Mouse (Mus musculus): Measurements from ENCODE around the gene Odf4.
"Not testable (repeated sequence)": the region's sequence is repeated elsewhere in the genome, so short reads cannot be mapped to it uniquely, and the experiment has no call there.

Gene Odf4

DNA sequence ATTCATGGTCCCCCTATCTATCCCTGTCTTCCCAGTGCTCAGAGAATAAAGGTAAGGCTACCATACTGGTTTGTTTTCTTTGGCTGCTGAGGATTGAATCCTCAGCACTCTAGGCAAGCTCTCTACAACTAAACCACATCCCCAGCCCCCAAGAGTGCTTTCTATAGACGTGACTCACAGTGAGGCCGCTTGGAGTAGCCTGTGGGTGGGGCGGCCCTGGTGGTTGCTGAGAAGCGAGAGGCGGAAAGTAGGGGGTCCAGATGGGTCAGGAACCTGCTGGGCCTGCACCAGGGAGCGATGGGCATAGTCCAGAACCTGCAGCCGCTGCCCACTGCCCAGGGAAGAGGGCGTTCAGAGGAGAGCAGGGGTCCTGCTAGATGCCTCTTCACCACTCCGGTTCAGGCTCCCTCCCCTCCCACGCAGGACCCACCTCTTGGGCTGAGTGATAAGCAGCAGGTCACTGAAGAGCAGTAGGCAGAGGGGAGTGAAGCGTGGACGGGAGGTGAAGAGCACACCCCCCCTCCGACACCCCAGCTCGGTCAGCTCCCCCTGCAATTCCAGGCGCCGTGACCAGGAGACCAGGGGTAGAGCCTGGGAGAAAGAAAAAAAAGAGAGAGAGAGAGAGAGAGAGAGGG lies 20.0 kb upstream of the Odf4 start:
- in situ Hi-C loops (cut with MboI, MseI), result no loop called here

DNA sequence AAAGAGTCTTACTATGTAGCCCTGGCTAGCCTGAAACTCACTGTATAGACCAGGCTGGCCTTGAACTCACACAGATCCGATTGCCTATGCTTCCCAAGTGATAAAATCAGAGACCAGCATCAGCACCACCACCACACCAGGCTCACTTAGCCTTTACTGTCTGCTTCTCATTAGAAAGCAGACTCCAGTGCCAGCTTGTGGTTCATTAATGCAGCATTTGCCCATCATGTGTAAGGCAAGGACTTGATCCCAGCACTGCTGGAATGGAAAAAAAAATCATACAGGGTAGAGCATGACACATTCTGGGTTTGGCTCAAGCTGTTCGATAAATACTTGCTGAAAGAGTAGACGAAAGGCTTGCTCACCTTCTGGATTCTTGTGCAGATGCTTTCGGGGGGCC lies 19.1 kb upstream of the Odf4 start:
- in situ Hi-C loops (cut with MboI, MseI), result no loop called here

DNA sequence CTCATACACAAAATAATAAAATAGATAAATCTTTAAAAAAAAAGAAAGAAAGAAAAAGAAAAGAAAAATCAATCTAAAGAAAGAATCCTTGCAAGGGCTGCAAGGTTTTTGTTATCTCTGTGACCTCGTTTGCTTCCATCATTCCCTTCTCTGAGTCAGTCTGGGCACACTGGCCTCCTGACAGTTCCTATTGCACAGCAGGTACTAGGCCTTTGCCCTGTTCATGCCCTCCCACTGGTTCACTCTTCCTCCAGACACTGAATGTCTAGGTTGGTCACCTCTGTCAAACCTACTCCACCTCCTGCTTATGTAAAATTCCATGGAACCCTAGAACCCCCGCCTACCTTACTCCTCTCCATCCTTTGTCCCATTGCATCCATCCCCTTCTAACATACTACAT lies 18.4 kb upstream of the Odf4 start:
- in situ Hi-C loops (cut with MboI, MseI), result no loop called here

DNA sequence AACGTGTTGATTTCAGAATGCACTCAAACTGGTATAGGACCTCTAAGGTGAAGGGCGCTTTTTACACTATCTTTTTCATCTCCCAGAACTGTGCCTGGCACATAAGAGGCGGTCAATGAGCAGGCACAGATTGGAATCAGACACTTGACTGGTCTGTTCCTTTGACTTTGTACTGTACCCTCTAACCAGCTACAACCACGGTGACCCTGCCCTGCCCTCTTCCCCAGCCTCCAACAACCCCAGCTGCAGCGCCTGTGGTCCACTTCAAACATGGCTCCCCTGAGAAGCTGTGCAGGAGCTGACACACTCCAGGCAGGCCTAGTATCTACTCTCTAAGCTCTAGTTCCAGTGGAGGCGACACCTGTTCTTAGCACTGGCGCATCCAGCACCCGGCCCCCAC lies 15.8 kb upstream of the Odf4 start:
- in situ Hi-C loops (cut with MboI, MseI), result no loop called here

DNA sequence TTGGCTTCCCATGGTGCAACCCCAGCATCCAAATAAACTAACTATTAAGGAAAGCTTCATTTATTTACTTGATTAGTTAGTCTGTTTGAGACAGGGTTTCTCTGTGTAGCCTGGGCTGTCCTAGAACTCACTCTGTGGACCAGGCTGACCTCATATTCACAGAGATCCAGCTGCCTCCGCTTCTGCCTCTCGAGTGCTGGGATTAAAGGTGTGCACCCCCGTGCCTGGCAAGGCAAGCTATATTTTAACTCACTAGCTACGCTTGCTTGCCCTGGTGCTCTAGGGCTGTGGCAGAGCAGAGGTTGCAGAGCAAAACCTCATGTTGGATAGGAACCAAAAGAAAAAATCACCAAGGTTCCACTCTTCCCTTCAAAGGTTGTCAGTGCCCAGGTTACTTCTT lies 13.6 kb upstream of the Odf4 start:
- in situ Hi-C loops (cut with MboI, MseI), result no loop called here

DNA sequence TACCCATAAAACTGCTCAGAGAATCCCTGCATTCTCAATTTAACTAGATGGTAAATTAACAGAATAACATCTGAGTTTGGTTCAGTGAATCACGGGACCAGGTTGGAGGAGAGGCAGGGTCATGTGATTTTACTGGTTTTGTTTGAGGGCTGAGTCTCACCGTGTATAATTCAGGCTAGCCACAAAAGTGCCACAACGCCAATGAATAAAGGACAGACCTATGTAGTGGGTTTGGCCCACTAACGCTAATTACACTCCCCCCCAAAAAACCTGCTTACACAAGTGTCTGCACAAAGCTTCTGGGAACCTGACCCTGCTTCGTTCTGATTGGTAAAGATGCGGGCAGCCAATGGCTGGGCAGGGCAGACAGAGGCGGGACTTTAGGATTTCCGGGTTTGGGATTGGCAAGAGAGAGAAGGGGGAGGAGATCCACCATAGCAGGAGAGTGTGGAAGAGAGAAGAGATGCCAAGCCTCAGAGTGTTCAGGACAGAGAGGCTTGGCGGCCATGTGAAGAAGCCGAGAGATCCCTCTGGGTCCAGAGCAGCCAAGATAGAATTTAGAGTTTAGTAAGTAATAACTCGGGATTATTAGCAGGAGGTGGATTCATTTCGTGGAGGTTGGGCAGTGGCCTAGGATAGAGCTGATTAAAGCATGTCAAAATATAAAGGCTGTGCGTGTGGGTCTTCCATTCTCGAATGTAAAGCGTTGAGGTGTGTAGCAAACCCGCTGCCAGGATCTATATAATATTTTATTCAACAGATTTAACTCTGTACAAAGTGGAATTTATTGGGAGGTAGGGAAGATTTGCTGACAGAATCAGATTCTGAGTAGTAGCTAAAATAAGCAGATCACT lies 12.8 kb upstream of the Odf4 start:
- in situ Hi-C loops (cut with MboI, MseI), result no loop called here

DNA sequence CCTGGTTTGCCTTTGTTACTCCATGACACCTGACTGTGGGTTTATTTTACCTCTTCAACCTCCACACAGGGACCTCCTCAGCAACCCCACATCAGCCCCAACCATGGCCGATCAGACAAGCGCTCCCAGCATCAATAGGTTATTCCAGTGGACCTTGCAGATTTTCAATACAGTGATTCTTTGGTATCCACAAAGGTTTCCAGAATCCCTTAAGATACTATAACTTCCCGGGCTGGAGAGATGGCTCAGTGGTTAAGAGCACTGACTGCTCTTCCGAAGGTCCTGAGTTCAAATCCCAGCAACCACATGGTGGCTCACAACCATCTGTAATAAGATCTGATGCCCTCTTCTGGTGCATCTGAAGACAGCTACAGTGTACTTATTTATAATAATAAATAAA lies 10.1 kb upstream of the Odf4 start:
- in situ Hi-C loops (cut with MboI, MseI), result not testable (repeated sequence)

DNA sequence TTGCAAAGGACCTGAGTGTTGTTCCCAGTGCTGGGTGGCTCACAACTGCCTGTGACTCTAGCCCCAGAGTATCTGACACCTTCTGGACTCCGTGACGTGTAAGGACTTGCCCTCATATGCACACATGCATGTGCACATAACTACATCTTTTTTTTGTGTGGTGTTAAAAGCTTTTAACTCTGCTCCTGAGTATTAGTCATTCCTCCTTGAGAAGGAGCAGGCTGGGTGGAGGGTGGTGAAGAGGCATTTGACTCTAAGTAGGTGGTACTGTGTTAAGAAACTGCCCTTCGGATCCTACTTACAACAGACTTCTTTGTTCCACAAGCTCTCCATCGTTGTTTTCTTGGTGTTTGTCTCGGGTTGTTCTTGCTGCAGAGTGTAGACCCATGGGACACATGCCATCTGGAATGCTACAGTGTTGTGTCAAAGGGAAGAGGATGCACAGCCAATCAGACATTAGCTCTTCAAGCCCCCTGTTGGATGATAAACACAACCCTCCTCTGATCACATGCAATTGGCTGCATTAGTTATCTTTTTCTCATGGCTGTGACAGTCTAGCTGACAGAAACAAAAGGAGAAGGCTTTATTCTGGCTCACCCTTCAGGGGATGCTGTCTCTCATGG lies 7.1 kb upstream of the Odf4 start:
- in situ Hi-C loops (cut with MboI, MseI), result no loop called here

DNA sequence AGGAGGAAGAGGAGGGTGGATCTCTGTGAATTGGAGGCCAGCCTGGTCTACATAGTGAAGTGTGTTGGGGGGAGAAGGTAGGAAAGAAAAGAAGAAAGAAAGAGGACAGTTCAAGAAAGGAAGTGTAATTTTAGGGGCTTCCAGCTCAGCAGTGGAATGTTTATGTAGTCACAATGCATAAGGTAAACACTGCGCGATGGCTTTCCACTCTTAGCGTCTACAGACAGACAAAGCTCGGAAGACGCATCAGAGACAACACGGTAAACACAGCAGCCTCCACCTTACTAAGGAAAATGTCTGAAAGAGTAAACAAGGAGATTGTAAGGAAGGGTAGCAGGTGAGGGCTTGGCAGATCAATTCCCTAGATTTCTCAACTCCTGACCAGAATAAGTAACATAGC lies 3.1 kb upstream of the Odf4 start:
- in situ Hi-C loops (cut with MboI, MseI), result no loop called here

DNA sequence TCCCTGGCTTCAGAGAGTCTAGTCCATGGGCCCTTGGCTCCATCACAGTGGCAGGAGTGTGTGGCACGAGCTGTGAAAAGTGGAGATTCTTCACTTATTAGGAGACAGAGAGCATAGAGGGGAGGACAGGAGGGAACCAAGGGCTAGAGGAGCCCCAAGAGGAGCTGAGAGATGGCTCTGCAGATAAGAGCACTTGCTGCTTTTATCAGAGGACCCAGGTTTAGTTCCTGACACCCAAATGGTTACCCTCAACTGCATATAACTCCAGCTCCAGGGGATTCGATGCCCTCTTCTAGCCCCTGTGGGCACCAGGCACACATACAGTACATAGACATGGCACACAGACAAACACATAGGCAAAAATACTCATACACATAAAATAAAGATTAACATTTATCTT lies 2.1 kb downstream of the Odf4 start:
- in situ Hi-C loops (cut with MboI, MseI), result no loop called here

DNA sequence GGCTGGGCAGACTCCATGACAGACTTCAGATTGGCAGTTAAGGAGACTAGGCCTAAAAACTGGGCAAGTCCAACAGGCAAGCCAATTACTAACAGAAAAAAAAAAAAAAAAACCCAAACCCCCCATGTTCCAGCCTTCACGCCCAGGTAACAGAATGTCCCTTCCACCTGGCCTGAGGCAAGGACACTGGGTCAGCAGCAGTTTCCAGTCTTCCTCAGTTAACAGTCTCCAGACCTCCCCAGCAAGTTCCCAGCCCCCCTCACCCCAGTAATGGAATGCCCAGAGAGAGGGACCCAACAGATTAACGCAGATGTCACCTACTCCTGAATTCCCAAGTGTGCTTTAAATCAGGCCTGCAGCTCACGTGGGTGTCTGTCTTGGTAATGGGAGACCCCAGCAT lies 3.7 kb downstream of the Odf4 start:
- in situ Hi-C loops (cut with MboI, MseI), result no loop called here

DNA sequence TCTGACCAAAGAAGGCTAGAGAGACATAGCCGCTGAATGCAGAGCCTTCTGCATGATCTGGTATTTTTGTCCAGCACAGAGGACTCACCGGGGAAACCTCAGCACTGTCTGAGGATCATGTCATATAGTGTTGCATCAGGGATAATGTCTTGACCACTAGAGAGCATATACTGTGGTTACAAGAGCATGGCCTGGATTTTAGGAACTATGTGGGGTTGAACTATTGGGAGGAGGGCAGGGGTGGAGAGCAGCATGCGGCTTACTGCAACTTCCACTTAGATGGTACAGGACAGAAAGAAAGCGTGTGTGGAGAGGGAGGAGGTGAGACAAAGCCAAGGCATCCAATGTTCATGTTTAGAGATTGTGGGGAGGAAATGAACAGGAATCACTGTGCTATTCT lies 12.3 kb downstream of the Odf4 start:
- in situ Hi-C loops (cut with MboI, MseI), result loop anchor here (5.0 kb wide), 1 partner anchor 38 kb away; no protein-coding TSS in a partner anchor

DNA sequence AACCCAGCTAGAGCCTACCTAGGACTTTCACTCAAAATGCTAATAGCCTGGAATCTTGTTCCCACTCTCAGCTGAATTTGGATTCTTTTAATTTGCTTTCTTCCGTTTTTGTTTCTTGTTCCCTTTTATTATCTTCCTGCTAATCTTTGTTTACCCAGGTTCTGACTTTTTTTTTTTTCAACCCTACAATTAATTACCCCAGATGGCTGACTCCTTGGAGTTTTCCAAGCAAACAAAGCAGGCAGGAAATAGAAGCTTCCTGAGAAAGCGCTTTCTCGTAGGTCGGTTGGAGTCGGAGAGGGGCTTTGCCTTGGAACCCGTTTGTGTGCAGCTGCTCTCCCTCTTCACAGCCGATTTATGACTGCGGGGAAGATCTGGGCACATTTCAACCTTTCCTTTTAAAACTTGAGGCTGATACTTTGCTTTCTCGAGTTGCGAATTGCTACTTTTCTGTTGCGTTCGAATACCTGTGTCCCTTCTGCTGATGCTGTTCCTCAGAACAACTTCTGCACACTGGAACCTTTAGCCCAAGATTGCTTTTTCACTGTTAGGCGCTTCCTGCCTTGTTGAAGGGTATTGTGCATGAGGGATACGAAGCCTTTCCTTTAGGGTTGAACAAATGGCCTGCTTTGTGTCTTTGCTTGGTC lies 15.2 kb downstream of the Odf4 start:
- in situ Hi-C loops (cut with MboI, MseI), result loop anchor here (5.0 kb wide), 1 partner anchor 41 kb away; no protein-coding TSS in a partner anchor

DNA sequence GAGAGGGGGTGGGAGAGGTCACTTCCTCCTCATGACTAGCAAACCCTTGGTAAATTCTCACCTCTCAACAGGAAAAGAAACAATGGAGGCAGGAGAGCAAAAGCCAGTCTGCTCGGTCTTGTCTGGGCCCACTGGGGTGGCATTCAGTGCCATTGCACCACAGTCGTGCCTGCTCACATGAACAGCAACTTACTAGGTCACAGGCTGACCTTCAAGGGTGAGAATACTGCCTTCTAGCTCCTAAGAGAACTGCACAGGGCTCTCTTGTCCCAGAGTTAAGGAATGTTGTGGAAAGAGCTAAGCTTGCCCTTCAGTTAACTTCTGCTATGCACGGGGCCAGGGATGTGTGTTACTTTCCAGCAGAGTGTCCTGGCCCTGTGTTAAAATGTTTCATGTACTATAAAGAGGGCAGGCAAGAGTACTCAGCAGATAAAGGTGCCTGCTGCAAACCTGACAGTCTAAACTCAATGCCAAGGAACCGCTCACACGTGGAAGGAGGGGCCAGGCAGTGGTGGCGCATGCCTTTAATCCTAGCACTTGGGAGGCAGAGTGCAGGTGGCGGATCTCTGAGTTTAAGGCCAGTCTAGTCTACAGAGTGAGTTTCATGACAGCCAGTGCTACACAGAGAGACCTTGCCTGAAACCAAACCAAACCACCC lies 17.9 kb downstream of the Odf4 start:
- in situ Hi-C loops (cut with MboI, MseI), result loop anchor here (5.0 kb wide), 1 partner anchor 78 kb away; no protein-coding TSS in a partner anchor

DNA sequence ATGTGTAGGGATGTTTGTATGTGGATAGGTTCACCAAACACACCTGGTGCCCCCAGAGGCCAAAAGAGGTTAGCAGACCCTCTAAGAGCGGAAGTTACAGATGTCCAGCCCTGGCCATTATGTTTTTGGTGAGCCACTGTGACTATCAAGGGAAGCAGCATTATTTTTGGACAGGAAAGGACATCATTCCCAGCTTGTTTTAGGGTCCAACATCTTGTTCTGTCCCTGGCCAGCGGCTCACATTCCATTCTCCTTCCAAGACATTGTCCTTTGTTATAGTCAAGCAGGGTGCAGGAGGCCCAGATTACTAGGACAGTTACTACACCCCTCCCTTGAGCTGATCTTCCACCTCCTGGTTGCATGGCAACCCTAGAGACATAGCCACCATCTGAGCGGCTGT lies 19.6 kb downstream of the Odf4 start:
- in situ Hi-C loops (cut with MboI, MseI), result loop anchor here (5.0 kb wide), 1 partner anchor 80 kb away; no protein-coding TSS in a partner anchor

DNA sequence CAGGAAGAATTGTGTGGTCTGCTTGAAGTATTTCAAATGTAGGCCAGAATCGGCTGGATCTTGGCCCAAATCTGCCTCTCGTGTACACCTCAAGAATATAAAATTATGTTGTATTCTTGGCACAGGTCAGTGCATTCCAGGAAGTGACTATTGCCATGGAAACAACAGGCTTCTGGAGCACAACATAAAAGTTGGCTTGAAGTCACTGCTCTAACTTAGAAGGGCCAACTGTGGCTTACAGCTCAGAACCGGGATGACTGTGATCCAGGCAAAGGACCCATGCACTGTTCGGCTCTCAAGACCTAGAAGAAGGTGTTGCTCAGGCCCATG lies 20.5 kb downstream of the Odf4 start:
- in situ Hi-C loops (cut with MboI, MseI), result loop anchor here (5.0 kb wide), 1 partner anchor 81 kb away; no protein-coding TSS in a partner anchor

DNA sequence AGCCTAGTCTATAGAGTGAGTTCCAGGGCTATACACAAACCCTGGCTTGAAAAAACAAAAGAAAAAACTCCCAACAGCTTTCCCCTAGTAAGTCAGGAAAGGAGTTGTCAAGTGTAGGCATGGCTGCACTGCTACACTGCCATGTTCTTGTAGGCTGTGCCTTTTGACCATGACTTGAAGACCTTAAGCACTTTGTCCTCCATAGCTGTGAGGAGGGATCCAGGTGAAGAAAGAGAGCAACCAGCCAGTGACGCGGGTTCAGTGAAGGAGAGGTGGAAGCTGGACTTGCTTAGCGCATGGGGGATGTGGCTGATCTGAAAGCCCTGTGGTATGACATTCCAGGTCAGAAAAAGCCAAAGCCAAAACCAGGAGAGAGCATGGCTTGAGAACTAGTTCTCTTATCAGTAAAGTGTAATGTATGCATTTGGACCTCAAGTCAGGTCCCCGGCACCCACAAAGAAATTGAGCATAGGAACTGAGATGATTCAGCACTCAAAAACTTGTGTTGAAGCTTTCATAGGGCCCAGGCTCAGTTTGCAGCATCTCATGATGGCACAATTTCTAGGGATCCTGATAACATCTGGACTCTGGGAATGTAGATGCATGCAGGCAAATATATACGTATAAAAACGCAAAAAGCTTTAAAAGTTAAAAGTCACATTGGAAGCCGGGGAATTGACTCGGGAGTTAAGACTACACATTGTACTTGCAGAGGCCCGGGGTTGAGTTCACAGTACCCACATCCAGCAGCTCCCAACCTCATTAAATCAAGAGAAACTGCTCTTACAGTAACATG lies 21.0 kb downstream of the Odf4 start:
- in situ Hi-C loops (cut with MboI, MseI), result loop anchor here (5.0 kb wide), 1 partner anchor 81 kb away; no protein-coding TSS in a partner anchor

DNA sequence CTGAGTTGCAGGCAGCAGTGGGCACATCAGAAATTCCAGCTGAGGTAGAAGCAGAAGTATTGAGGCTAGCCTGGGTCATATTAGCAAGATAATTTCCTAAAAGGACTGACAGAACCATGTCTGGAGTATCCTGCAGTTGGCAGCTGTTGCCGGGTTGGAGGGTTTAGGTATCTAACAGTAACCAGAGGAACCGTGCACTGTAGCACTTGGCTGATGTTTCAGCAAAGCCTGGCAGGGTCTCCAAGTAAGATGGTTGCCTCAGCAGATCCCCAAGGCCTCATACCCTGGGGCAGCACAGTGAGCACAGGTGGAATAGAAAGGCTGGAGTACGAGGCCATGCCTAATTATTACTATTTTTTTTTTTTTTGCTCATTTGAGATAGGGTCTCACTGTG lies 21.7 kb downstream of the Odf4 start:
- in situ Hi-C loops (cut with MboI, MseI), result loop anchor here (5.0 kb wide), 1 partner anchor 82 kb away; no protein-coding TSS in a partner anchor

DNA sequence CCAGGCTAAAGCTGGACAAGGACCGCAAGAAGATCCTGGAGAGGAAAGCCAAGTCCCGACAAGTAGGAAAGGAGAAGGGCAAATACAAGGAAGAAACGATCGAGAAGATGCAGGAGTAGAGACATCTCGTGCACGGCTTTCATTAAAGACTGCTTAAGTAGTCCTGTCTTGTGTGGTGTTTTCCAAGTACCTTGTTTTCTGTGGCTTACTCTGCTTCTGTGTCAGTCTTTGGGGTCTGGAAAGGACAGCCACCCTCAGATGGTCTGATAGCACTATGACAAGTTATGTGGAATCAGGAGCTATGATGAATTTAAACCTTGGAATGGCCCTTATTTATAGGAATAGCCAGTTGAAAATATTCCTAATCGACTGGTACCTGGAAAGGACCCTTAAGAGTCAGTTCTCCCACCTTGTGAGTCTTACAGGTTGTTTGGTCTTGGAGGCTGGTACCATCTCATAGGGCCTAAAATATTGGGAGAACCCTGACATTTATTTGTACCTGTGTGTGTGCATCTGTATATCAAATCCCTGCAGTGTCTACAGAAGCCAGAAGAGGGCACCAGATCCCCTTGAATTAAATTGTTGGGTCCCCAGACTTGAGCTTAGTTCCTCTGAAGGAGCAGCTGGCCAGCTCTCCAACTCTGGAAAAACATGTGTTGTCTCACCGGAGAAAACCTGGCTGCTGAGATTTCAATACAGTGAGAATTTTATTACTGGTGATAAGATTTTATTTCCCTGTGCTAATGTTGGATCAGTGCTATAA lies 22.3 kb downstream of the Odf4 start:
- in situ Hi-C loops (cut with MboI, MseI), result loop anchor here (5.0 kb wide), 1 partner anchor 83 kb away; no protein-coding TSS in a partner anchor

DNA sequence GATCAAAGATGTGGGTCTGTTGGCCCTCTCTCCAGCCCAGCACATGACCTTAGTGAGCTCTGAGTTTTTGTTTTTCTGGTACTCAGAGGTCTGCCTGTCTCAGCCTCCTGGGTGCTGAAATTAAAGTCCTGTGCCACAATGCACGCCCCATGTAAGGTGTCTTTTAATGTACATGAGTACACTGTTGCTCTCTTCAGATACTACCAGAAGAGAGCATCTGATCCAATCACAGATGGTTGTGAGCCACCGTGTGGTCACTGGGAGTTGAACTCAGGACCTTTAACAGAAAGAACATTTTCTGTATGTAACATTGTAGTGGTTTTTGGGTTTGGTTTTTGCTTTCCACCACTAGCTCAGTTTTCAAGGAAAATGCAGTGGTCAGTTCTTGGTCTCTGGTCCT lies 23.1 kb downstream of the Odf4 start:
- in situ Hi-C loops (cut with MboI, MseI), result no loop called here

All from T-helper 2 cell (primary cell).